Mouse (Mus musculus) ovary, postnatal 10 days (tissue): ENCODE measurements around the gene Dll1.

ENCODE experiments used
- DNase-seq: peaks from one replicate; pipeline ENCODE4 v3.0.0; 2022; ENCODE audit warnings: low spot score

The Dll1 gene

GRCm38 (mm10) chr17:15327106-15327505 is 49.6 kb downstream of the Dll1 start:
- DNase-seq: no peak

- no peak for DNase-seq
Measured at GRCm38 (mm10) chr17:15325976-15326842, 50.5 kb downstream of the Dll1 start.

GRCm38 (mm10) chr17:15323191-15323834 is 53.4 kb downstream of the Dll1 start:
- no peak for DNase-seq
